Mouse (Mus musculus) urinary bladder, postnatal 25 days (tissue): ENCODE results near the gene Rapgef3.
A peak's percentile ranks its signal among the peaks of the same experiment; 100 is the strongest.

Experiments
- DNase-seq: peaks from one replicate; pipeline ENCODE4 v3.0.0; 2022; ENCODE audit warnings: low spot score

Gene Rapgef3

GRCm38 (mm10) chr15:97767280-97768186 is at the start of gene Rapgef3:
Rapgef3 (minus strand) TSS chr15:97767972.
- peak; percentile 73 for DNase-seq

GRCm38 (mm10) chr15:97816199-97816994 is 48.6 kb upstream of the Rapgef3 start:
- DNase-seq: no peak

- DNase-seq: no peak
Observed at GRCm38 (mm10) chr15:97815254-97815653, 47.5 kb upstream of the Rapgef3 start.

DNA sequence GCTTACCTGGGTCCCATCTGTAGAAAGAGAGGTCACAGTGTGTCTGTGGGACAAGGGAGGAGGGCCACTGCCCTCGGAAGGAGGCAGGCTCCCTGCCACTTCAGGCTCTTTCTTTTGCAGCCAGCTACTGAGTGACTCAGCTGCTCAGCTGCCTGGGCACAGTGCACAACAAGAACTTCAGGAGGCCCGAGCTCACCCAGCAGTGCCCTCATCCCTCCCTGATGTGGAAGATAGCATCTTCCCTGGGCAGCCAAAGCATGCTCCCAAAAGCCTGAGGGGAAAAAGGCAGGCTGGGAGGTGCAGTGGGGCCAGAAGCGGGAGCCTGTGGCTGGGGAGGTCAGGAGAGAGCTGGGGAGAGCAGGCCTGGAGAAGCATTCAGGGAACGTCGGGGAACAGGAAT is 46.9 kb upstream of the Rapgef3 start:
- no peak for DNase-seq

DNA sequence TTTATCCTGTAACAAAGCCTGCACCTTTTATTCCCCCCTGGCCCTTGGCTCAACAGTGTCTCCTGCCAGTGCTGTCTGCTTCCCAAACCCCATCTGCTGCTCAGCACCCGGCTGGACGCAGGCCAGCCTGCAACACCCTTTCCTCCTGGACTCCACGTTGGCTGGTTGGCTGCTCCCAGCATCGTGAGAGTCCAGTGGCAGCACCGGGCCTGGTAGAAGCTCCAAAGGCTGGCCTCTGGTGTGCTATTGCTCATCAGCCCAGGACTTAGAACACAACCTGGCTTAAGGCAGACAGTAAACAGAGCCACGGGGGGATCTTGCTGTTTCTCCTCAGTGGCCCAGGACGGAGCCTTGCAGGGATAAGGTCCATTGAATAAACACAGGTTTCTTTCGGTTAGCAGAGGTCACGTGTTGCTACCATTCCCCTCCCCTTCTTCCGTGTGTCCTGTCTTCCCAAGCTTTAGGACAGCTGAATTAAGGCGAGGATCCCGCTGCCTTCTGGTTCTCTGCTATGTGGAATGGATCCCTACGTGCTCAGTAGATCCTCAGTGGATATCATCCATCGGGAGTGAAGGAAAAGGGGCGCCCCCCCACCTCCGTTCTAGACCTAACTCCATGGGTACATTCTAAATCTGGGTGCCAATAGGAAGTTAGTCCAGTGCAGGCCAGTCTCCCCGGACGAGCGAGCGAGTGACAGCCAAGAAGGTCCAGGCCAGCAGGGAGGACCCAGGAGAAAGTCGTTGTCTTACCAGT is 45.9 kb upstream of the Rapgef3 start:
- no peak for DNase-seq

GRCm38 (mm10) chr15:97812875-97813274 is 45.1 kb upstream of the Rapgef3 start:
- DNase-seq: no peak

- no peak for DNase-seq
Observed at GRCm38 (mm10) chr15:97812126-97812525, 44.4 kb upstream of the Rapgef3 start.

DNA sequence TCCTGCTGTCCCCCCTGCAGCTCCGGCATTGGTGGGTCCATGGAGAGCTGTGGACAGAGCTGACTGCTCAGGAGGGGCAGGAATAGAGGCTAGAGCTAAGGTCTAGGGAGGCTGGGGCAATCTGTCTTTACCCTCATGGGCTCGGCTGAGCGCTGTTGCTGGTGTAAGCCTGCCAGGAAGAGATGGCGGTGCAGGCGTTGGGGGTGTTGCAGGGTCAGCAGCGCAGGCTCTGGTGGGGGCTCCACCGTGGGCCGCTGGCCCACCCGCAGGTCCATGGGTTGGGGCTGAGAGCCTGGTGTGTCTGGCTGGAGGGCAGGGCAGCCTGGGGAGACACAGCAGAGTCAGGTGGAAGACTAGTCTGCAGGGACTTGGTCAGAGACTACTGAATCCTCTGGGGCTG is 43.5 kb upstream of the Rapgef3 start:
- DNase-seq: no peak

DNA sequence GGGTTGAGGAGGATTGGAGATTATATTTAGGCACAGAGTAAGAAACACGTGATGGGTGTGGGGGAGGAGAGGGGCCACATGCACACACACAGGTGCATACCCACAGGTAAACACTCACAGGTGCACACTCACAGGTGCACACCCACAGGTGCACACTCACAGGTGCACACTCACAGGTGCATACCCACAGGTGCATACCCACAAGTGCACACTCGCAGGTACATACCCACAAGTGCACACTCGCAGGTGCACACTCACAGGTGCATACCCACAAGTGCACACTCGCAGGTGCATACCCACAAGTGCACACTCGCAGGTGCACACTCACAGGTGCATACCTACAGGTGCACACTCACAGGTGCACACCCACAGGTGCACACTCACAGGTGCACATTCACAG is 42.6 kb upstream of the Rapgef3 start:
- no peak for DNase-seq

- no peak for DNase-seq
Observed at GRCm38 (mm10) chr15:97809942-97810341, 42.2 kb upstream of the Rapgef3 start.

DNA sequence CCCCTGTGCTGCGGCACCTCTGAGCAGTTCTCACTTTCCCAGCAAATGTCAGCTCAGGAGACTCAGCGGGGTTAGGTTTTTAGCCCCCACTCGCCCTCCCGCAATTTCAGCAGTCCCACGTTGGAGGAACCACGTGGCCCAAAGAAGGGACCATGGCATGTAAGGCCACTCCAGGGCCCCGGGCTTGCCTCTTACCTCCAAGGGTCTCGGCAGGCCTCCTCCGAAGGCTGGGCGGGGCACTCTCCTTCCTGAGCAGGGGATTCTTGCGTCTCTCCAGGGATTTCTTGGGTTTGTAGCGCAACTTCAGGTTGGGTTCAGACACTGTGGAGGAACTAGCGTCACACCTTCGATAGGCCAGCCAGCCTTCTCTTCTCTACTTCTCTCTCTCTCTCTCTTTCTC is 41.4 kb upstream of the Rapgef3 start:
- no peak for DNase-seq

GRCm38 (mm10) chr15:97808532-97808931 is 40.8 kb upstream of the Rapgef3 start:
- DNase-seq: no peak

DNA sequence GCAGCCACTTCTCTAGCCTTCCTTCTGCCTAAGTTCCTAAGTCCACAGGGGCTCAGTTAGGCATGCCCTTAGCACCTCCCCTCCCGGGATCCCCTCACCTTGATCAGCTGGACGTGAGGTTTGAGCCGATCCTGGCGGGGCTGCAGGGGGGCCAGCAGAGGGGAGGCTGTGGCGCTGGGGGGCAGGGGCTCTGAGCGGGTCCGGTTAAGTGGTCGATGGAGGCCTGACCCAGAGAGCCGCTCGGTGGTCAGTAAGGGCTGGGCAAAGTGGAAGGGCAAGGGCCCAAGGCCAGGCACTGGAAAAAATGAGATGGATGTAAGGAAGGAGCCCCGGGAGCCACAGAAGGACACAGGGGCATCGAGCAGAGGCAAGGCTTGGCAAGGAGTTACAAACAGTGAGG is 40.1 kb upstream of the Rapgef3 start:
- DNase-seq: no peak

DNA sequence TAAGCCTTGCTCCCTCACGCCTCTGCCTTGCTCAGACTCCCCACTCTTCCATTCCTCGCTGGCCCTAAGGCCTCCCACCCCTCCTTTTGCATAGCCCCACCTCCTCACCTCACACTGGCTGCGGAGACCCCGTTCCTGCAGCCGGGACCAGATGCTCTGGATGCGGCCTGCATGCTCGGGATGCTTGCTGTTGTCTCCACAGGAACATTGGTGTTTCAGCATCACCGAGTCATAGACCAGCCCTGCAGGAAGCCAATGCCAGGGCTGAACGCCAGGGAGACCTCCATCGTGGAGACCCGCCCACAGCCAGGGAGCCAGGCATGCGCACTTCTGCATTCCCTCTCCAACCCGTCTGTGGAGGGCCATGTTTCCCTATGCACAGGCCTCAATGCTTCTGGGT is 34.8 kb upstream of the Rapgef3 start:
- DNase-seq: no peak

GRCm38 (mm10) chr15:97801811-97802210 is 34.0 kb upstream of the Rapgef3 start:
- no peak for DNase-seq

DNA sequence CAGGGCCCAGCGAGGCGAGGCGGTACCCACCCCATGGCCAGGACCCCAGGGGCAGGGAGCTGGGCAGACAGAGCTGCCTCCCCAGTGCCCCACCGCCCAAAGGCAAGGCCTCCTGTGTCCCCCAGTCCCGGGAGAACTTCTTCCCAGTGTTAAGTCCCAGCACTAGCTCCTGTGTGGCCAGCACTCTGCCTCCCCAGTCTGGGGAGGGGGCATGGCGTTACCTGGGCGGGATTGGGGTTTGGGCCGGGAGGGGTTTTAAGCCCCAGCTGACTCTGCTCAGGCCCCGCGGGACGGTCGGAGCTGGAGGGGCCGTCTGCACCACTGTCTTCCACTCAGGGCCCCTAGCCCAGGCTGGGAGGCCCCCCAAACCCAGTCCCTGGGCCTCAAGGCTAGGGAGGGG is 33.1 kb upstream of the Rapgef3 start:
- no peak for DNase-seq

- DNase-seq: no peak
Observed at GRCm38 (mm10) chr15:97799446-97799845, 31.7 kb upstream of the Rapgef3 start.

- DNase-seq: no peak
Observed at GRCm38 (mm10) chr15:97798134-97798533, 30.4 kb upstream of the Rapgef3 start.

DNA sequence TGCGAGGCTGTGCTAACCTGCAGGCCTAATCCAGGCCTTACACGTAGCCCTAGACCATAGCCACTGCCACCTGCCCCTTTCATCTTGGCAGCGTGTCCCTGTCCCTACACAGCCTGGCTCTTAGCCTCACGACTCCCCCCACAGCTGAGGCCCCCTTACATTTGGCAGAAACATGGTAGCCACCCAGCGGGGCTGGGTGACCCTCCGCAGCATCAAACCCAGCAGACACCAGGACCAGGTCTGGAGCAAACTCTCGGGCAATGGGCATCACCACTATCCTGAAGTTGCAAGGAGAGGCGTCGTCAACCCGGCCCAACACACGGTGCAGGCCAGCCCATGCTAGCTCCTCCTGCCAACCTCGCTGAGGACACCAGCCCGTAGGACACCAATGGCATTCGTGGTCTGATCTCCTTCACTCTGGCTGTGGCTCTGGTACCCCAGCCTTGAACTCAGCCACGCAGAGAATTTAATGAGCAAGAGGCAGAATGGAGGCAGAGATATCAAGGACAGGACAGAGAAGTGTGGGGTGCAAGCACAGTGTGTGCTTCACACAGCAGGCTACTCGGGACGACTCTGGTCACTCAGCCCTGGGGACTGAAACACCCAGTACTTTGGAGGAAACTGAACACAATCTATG is 29.0 kb upstream of the Rapgef3 start:
- no peak for DNase-seq

DNA sequence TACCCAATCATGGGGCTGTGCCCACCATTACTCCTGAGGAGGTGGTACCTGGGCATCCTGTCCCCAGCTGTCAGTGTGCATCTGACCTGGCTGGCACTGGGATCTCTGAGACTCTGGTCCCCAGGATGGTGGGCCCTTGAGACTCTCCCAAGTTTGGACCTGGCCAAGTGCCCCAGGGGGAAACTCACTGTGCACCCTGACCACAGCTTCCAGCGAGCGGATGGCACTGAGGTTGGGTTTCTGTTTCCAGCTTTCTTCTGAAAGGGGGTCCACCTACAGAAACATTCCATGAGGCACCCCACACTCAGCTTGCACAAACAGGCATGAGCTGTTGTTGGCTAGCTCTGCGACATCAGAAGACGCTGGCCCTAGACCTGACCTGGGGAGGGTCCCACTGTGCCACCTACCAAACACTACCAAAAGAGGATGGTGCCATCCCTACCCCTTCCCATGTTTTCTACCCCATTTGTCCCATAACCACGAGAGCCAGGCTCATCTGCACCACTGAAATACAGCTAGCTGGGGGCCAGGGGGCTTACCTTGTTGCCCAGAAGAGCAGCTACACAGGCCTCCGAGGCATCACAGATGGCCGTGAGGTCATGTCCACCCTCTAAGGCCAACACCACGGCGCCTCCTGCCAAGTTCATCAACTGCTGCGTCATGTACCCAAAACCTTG is 27.9 kb upstream of the Rapgef3 start:
- no peak for DNase-seq

- no peak for DNase-seq
Observed at GRCm38 (mm10) chr15:97794268-97794667, 26.5 kb upstream of the Rapgef3 start.
